Mouse (Mus musculus) E14TG2a.4 (cell line): Measurements from ENCODE around the gene Gm3238.
"Not testable (repeated sequence)": the region's sequence is repeated elsewhere in the genome, so short reads cannot be mapped to it uniquely, and the experiment has no call there.

Experiments
- H3K27me3 ChIP-seq: 2 replicates; pipeline ENCODE4 v1.6.1; 2014; ENCODE audit warnings: low read length, control low read depth; ENCODE audit not compliant: insufficient read depth
- H3K36me3 ChIP-seq: 2 replicates; pipeline ENCODE4 v1.6.1; 2014; ENCODE audit warnings: low read length, control low read depth; ENCODE audit not compliant: insufficient read depth
- H3K4me1 ChIP-seq: replicated peaks from 2 replicates; pipeline ENCODE4 v1.6.1; 2014; ENCODE audit warnings: low read depth, low read length, control low read depth
- H3K4me3 ChIP-seq: replicated peaks from 2 replicates; pipeline ENCODE4 v1.5.1; 2014; ENCODE audit warnings: mild to moderate bottlenecking, low read length
- H3K9me3 ChIP-seq: 2 replicates; pipeline ENCODE4 v1.6.1; 2014; ENCODE audit warnings: low read length, control low read depth
- CTCF ChIP-seq: conservative IDR thresholded peaks from 2 replicates; pipeline ENCODE4 v1.5.1; 2014; ENCODE audit warnings: low read length
- NANOG ChIP-seq: IDR thresholded peaks from 2 replicates; pipeline ENCODE4 v1.6.1; 2014; ENCODE audit warnings: borderline replicate concordance, low read length, mixed read lengths
- POU5F1 ChIP-seq: IDR thresholded peaks from 2 replicates; pipeline ENCODE4 v1.6.1; 2014; ENCODE audit warnings: low read length, borderline replicate concordance

The Gm3238 gene

DNA sequence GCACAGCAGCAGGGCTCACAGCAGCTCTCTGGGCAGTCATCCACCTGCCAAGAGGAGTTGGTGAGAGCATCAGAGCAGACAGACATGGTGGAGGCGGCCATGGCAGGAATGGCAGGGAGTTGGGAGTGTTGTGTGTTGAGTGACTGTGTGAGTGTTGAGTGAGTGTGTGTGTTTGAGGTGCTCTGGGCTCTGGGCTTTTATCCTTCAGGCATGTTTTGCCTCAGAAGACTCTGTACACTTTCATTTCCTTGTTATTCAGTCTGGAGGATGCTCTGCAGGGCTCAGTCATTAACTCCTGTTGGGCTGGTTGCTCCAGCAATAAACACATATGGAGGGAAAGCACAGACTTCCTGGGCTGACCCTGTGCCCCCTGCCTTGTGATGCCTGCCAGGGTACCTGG lies at the start of gene Gm3238:
Gene Gm3238 (minus strand): TSS at position 101 of the 400 bp plus-strand sequence.
- not testable (repeated sequence) for H3K36me3 ChIP-seq, H3K4me3 ChIP-seq, H3K4me1 ChIP-seq, H3K9me3 ChIP-seq, H3K27me3 ChIP-seq

DNA sequence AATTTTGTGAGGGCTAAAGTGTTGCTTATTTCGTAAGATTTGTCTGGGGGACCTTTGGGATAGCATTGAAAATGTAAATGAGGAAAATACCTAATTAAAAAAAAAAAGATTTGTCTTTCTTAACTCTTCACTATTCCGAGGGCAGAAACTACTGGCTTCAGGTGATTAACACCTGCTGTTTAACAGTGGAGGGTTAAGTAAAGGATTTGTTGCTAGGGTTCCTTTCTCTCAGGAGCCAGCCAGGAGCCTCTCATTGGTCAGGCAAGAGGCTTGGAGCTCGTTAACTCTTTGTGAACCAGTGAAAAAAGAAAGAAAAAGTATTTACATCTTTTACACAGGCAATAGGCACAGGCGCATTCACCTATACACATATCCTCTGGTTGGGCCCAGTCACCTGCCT lies 48.1 kb upstream of the Gm3238 start:
- no peak overlapping the region for H3K4me3 ChIP-seq
- H3K27me3 ChIP-seq: no peaks in the 10 kb centered on the region
- TF ChIP-seq POU5F1: no peak
- no peaks in the 10 kb centered on the region for H3K36me3 ChIP-seq
- no peaks in the 10 kb centered on the region for H3K4me1 ChIP-seq
- no peaks in the 10 kb centered on the region for H3K9me3 ChIP-seq

DNA sequence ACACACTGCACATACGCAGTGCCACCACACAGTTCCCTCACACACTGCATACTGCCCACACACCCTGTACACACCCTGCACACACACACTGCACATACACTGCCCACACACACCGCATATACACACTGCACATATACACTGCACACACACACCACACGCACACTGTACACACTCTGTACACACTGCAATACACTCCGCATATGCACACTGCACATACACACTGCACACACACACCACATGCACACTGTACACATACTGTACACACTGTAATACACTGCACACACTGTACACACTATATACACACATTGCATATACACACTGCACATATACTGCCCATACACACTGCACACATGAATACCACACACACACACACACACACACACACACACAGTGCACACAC lies 47.4 kb upstream of the Gm3238 start:
- no peaks in the 10 kb centered on the region for H3K9me3 ChIP-seq
- no peak overlapping the region for H3K4me3 ChIP-seq
- H3K27me3 ChIP-seq: no peaks in the 10 kb centered on the region
- H3K36me3 ChIP-seq: no peaks in the 10 kb centered on the region
- no peak for TF ChIP-seq CTCF
- no peak for TF ChIP-seq NANOG
- no peak for TF ChIP-seq POU5F1
- H3K4me1 ChIP-seq: no peaks in the 10 kb centered on the region

DNA sequence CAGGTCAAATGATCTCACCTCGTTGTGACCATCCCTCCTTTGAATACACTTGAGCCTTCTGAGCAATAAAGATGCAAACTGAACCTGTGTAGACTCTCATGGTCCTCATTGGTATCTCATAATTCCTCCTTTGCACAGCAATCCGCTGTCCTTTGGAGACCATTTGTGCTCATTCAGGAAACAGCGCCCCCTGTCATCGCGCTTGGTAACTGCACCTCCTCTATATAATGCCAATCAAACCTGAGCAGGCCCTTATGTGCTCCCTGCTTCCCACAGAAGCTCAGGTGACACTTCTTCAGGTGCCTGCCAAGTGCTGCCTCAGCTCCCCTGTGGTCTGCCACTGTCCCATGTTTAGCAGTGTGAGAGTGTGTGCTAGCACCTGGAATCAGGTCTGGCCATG lies 44.4 kb upstream of the Gm3238 start:
- H3K9me3 ChIP-seq: peaks cover 5% of the 10 kb centered on the region
- TF ChIP-seq CTCF: peak; percentile 90
- no peak for TF ChIP-seq NANOG
- no peak for TF ChIP-seq POU5F1
- no peak overlapping the region for H3K4me3 ChIP-seq
- no peaks in the 10 kb centered on the region for H3K27me3 ChIP-seq
- no peaks in the 10 kb centered on the region for H3K4me1 ChIP-seq
- H3K36me3 ChIP-seq: no peaks in the 10 kb centered on the region

DNA sequence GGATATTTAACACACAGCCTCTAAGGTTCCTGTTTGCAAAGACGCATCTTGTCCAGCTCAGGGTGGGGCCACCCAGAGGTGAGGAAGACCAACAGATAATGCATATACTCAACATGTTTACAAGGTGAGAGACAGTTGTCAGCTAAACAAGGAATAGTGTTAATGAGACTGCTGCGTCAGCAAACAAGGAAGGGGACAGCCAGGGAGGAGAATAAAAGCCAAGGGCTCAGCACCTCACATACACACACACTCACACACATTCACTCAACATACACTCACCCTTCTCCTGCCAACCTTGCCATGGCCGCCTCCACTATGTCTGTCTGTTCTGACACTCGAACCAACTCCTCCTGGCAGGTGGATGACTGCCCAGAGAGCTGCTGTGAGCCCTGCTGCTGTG lies 43.3 kb upstream of the Gm3238 start, which contains the start of gene Gm2696:
Gene Gm2696 (plus strand): TSS at position 301 of the 400 bp plus-strand sequence.
- Histone ChIP-seq H3K36me3 (no peaks in the 10 kb centered on the region), H3K4me1 (no peaks in the 10 kb centered on the region), H3K4me3 (no peak within 1 kb of the TSS), H3K9me3 (peaks cover 17% of the 10 kb centered on the region), H3K27me3 (no peaks in the 10 kb centered on the region)
- TF ChIP-seq POU5F1: no peak
- TF ChIP-seq CTCF: no peak
- TF ChIP-seq NANOG: no peak

DNA sequence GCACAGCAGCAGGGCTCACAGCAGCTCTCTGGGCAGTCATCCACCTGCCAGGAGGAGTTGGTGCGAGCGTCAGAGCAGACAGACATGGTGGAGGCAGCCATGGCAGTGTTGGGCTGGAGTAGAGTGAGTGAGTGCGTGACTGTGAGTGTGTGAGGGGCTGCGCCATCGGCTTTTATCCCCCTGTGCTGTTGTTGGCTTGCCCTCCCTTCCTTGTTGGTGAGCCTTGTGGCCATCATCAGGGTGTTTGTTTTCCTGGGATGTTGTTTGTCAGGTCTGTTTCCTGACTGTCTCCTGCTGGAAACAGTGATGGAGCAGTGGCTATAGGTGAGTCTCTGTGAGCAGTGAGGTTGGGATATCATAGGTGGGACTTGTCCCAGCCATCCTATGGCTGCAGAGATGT lies 40.6 kb upstream of the Gm3238 start, which contains the start of gene Gm9507:
Gene Gm9507 (minus strand): TSS at position 101 of the 400 bp plus-strand sequence.
- Histone ChIP-seq H3K4me3 (no peak within 1 kb of the TSS), H3K36me3 (no peaks in the 10 kb centered on the region), H3K9me3 (peaks cover 31% of the 10 kb centered on the region), H3K4me1 (no peaks in the 10 kb centered on the region), H3K27me3 (no peaks in the 10 kb centered on the region)
- TF ChIP-seq POU5F1 (no peak), CTCF (no peak), NANOG (no peak)

DNA sequence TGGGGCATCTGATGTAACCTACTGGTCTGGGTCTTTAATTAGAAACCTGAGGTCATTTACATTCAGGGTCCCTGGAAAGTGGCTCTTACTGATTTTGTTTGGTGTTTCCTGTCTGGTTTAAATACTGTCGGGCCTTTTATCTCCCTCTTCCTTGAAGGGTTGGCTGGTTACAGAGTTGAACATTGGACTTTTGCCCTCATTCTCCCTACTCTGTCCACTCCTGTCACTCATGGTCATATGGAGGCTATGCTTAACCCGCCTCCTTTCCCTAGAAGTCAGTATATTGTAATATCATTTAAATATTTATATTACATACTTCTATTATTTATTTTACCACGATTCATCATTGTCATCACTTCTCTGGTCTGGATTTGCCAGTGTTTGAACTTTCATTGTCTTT lies 33.0 kb upstream of the Gm3238 start:
- no peak overlapping the region for H3K4me3 ChIP-seq
- H3K36me3 ChIP-seq: no peaks in the 10 kb centered on the region
- H3K4me1 ChIP-seq: 0 out of 2 replicates have a peak, but pooled peaks cover 3% of the 10 kb centered on the region
- no peaks in the 10 kb centered on the region for H3K27me3 ChIP-seq
- peaks cover 19% of the 10 kb centered on the region for H3K9me3 ChIP-seq
- TF ChIP-seq CTCF (no peak), POU5F1 (no peak), NANOG (no peak)

DNA sequence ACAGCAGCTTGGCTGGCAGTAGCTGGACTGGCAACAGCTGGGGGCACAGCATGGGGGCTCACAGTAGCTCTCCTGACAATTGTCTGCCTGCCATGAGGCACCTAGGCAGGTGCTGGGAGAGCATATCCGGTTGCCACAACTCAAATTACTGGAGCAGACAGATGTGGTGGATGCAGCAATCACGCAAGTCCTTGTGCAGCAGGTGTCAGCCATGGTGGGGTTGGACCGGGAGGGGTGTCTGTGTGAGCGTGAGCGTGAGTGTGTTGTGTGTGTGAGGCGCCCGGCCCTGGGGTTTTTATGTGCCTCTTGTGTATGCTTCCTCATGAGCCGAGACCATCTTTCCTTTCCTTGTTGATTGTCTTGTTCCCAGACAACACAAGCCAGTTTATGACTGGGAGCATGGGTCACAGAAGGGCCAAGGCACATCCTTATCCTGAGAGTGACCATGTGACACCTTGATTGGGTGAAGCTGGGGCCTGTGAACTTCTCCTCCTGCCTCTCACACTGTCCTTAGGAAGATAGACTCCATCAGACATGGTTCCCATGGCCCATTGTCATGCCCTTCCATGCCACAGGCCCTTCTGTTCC lies 27.9 kb upstream of the Gm3238 start, which contains the start of gene Gm19668:
Gene Gm19668 (minus strand): TSS at position 213 of the 588 bp plus-strand sequence.
- TF ChIP-seq NANOG (no peak), POU5F1 (no peak), CTCF (no peak)
- Histone ChIP-seq H3K9me3 (peaks cover 2% of the 10 kb centered on the region; the same call in 1 of the 2 replicates), H3K4me3 (no peak within 1 kb of the TSS)

DNA sequence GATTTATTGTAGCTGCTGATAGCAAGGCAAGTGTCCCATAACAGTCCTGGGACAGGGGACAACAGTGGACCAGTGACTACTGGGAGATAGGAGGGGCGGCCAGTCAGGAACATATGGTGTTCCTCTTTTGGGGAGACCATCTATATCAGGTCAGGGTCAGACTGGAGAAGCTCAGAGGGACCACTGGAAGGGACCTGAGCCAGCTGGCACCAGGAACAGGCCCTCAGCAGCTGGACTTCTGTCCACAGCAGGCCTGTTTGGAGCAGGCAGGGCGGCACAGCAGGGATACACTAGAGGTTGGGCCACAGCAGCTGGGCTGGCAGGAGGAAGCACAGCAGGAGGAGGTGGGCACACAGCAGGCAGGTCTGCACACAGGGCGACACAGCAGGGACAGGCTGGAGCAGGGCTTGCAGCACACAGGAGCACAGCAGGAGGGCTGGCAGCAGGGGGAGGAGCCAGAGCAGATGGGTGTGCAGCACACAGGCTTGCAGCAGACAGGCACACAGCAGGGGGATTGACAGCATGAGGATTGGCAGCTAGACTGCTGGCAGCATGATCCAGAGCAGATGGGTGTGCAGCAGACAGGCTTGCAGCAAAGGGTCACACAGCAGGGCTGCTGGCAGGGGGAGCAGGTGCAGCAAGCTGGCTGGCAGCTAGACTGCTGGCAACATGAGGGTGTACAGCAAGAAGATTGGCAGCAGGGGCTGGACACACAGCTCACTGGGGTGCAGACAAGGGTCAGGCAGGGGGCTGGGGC lies 27.2 kb upstream of the Gm3238 start:
- H3K27me3 ChIP-seq, H3K9me3 ChIP-seq, H3K4me3 ChIP-seq, H3K36me3 ChIP-seq: not testable (repeated sequence)
- peaks cover 30% of the 10 kb centered on the region for H3K4me1 ChIP-seq

More for the DNA sequence above, 27.9 kb upstream of the Gm3238 start, which contains the start of gene Gm19668:
- Histone ChIP-seq H3K36me3 (no peaks in the 10 kb centered on the region), H3K4me1 (peaks cover 30% of the 10 kb centered on the region), H3K27me3 (no peaks in the 10 kb centered on the region)
